Mouse (Mus musculus) liver, postnatal 0 days (tissue): ENCODE results near the gene Gm5127.

Experiments
- CTCF ChIP-seq: sonication (generic); IDR thresholded peaks from 2 replicates; pipeline ENCODE4 v1.5.1; 2016; ENCODE audit warnings: antibody characterized with exemption, low read depth
- EP300 ChIP-seq: IDR thresholded peaks from 2 replicates; pipeline ENCODE4 v1.6.1; 2016; ENCODE audit warnings: antibody characterized with exemption, low read depth, mild to moderate bottlenecking

DNA sequence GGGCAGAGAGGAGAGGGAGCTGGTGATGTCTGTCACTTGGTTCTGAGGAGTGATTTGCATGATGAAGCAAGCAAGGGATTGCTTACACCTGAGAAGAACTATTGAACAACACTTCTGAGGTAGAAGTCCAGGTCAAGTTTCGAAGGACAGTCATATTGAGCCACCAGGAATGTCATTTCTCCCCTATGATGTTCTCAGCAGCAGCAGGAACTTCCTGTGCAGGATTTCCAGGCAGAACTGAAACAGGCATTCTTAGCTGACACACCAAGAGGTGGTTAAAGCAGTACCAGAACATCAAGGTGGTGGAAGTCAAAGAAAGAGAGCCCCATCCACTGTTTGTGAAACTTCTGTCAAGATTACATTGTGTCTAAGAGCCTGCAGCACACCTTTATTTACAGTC lies 172.3 kb downstream of the Gm5127 start:
- no peak for TF ChIP-seq CTCF
- no peak for TF ChIP-seq EP300
